Mouse (Mus musculus): Measurements from ENCODE around the gene Celf5.

Gene Celf5

DNA sequence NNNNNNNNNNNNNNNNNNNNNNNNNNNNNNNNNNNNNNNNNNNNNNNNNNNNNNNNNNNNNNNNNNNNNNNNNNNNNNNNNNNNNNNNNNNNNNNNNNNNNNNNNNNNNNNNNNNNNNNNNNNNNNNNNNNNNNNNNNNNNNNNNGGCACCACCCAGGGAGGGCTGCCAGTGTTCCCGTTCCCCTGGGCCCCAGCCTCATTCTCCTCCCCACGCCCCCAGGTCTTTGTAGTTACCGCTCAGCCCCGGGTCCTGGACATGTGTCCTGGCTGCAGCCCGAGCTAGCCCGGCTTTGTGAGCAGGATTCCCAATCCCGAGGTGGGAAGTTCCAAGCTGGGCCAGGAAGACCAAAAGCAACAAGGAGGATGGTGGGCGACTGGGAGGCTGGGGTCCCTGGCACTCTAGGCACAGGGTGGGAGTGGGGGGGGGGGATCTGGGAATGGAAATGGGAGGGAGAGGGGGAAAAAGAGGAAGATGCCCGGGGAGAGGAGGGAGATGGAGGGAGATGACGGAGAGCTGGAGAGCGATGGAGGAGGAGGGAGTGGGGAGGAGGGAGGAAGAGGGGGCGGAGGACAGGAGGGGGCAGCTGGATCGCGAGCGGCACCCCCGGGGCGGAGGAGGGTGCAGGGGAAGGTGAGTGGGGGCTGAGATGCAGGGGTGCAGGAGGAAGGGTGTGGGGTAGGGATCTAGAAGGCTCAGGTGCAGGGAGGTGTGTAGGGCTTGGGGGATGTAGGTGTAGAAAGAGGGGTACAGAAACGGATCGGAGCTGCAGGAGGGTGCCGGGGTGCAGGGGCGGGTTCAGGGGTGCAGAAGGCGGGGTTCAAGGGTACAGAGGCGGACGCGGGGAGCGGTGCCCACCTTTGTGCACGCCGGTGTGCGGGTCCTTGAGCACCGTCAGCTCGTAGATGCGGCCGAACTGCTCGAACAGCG, 640 bp downstream of the Celf5 start:
- no peak for DNase-seq (ENCODE audit: low read depth in 1 of 2, low spot score in 2 of 2)

DNA sequence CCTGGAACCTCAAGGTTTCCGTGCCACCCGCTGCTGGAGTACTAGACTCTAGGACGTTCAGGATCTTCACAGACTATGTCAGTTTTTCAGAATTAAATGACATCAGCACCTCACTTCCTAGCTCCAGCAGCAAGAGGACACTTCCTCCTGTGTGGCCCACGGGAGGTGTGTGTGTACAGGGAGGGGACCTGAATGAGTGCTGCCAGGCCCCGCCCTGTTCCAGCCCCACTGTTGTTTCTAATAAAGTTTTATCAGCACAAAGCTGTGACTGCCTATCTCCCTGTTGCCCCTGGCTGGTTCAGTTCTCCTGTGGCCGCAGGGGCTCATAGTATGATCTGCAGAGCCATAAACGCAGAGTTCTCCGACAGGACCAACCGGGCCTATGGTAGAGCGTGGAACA, 8.0 kb downstream of the Celf5 start:
- DNase-seq (ENCODE audit: low read depth in 1 of 2, low spot score in 2 of 2) = no peak

DNA sequence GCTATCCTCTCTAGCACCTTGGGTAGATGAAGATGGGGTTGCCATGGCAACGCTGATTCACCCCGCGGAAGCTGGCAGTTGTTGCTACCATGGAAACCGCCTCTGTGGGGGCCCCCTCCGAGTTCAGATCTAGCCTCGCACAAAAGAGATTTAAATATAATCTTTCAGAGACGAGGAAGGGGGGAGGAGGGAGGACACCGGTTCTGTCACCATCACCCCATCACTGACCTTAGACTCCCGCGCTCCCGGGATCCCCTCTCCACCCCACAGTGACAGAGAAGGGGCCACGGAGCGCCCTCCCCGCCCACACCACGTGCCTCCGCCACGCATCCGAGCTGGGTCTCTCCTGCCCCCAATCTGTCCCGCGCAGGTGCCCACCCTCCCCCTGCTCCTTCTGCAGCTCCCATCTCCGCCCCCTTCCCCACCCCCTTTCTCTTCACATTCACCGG, 9.5 kb downstream of the Celf5 start:
- no peak for DNase-seq (ENCODE audit: low read depth in 1 of 2, low spot score in 2 of 2)

DNA sequence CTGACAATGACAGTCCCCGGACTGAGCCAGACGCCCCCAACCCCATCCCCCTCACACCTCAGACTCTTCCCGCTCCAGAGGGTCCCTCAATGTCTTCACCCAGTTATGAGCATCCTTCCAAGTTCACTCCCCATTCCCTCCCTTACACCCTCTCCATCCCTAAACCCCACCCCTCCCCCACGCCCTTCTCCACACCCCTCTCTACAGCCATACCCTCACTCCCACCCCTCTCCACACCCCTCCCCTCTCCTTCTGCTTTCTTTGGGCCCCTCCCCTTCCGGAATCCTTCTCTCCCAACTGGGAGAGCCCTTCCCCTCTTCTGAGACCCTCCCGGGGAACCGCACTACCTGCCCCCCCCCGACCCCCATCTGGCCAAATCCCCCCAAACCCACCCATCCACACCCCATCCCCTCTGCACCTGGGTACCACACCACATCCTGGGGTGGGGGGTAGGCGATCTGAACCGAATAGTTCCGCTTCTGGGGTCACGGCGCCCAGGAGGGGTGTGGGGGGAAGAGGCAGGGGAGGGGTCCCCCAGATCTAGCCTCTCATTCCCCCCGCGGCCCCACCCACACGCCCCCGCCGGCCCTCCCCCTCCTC, 10.0 kb downstream of the Celf5 start:
- DNase-seq (ENCODE audit: low read depth in 1 of 2, low spot score in 2 of 2) = no peak

DNA sequence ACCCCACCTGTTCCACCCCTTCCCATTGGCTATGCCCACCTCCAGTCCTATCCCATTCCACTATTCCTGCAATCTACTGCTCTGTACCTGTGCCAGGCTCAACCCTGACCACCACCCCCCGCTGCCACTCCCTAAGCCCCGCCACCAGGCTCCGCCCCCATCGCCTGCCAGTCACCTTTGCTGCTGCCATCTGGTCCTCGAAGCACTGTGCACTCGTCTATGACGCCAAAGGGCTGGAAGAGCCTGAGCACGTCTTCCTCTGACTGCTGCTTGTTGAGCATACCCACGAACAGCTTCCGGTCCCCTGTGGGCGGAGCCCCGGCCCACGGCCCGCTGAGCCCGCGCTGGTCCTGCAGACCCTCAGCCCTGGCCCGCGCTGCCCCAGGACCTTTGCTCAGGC, 12.1 kb downstream of the Celf5 start:
- DNase-seq (ENCODE audit: low read depth in 1 of 2, low spot score in 2 of 2) = no peak

DNA sequence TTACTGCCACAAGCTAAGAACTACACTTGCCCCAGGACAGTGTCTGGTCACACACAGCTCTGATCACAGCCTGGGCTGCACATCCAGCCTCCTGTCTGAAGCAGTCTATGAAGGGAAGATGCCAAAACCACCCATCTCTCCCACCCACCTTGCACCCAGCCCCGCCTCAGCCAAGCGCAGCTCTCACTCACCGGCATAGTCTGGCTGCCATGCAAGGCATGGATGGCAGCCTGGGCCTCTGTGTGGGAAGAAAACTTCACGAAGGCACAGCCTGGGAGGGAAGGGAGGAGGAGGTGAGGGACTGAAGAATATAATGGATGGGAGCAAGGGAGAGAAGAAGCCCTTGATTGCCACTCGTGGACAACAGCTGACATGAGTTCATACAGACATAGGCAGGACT, 13.3 kb downstream of the Celf5 start:
- DNase-seq (ENCODE audit: low read depth in 1 of 2, low spot score in 2 of 2) = no peak

DNA sequence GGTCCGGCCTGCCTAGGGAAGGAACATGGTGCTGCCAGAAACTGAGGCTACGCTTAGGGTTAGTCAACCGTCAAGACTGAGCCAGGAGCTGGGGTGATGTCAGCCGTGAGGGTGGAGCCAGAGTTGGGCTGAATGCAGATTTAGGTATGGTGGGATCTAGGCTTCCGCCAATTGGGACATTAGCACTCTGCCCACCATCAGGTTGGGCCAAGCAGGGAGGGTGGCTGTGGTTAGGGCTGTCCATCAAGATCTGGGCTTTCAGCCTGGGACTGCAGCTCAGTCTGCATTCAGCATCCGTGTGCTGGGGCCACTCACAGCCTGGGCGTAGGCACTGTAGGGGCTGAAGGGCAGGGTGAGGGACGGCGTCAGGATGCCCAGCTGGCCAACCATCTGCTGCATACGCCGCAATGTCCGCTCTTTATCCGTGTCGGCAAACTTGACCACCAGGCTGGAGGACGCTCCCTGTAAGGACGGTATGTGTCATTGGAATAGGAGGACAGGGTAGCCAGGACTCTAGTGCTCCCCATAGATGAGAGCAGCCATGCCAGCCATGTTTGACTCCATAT, 14.8 kb downstream of the Celf5 start:
- no peak for DNase-seq (ENCODE audit: low read depth in 1 of 2, low spot score in 2 of 2)

DNA sequence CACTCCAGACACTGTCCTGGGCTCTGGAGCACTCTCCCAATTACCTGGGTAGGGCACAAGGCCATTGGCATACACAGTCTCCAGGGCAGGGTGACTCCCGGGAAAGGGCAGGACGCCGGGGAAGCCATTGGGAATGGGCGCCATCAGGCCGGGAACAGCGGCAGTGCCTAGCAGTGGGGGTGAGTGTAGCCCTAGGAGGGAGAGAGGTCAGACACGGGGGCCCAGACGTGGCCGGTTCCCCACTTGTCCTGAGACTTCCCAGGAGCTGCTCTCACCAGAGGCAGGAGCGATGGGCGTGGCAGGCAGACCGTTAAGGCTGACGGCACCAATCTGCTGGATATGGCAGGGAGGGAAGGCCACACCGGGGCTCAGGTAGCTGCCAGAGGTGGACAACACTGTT, 15.6 kb downstream of the Celf5 start:
- no peak for DNase-seq (ENCODE audit: low read depth in 1 of 2, low spot score in 2 of 2)

DNA sequence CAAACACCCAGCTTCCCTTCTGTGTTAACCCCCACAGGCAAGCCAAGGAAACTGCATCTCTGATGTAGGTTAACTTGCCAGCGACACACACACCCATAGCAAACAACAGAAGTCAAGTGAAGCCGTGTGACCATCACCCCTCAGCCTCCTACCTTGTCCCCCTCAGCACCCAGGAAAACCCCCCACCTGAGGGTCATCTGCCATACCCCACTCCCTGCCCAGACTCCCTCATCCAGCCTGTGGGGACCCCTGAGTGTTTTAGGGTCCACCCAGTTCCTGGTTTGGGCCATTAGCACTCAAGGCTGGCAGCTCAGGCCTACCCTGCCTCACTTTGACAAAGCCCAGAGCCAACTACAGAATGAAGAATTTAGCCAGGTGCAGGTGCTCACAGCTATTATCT, 16.4 kb downstream of the Celf5 start:
- DNase-seq (ENCODE audit: low read depth in 1 of 2, low spot score in 2 of 2) = no peak

DNA sequence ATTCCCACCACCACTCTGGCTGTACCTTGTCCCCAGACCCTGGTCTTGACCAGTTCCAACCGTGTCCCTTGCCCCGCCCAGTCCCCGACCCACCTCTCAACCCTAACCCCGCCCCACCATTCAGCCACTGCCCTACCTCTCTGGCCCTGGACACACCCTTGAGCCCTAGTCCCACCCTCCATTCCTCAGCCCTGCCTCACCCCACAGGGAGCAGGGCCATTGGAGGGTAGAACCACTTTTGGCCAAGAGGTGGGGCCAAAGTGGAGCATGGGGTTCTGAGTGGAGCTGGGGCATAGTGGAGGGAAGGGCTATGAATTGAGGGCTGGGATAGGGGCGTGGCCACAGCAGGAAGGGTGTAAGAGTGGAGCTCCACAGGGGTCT, 17.3 kb downstream of the Celf5 start:
- no peak for DNase-seq (ENCODE audit: low read depth in 1 of 2, low spot score in 2 of 2)

DNA sequence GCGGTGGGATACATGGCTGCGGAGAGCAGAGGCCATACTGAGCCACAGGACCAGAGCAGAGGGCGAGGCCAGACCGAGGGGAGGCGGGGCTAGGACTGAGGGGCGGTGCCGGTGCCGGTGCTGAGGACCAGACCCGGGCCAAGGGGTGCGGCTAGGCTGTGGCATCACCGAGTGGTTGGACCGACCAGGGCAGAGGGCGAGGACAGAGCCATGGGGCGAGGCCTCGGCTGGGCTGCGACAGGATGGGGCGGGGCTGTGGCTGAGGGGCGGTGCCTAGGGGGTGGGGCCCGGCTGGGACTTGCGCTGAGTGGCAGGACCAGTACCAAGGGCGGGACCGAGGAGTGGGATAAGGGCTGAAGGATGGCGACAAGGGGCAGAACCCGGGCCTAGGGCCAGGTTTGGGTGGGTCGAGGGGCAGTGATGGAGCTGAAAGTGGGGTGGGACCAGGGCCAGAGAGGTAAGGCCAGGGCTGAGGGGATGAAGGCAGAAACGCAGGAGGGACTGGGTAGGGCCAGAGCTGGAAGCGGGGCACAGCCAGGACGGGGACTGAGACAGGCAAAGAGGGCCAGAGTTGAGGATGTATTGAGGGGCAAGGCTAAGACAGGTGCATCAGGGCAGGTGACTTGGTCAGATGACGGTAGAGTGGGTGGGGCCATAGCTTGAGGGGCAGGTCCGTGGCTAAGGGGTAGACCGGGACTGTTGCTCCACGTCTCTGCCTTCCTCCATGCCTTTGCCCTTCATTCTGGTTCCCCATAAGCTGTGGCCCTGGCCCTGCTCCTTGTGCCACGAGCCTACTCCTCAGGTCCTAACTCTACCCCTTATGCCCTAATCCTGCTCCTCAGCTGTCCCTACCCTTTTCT, 17.9 kb downstream of the Celf5 start:
- DNase-seq (ENCODE audit: low read depth in 1 of 2, low spot score in 2 of 2) = no peak

DNA sequence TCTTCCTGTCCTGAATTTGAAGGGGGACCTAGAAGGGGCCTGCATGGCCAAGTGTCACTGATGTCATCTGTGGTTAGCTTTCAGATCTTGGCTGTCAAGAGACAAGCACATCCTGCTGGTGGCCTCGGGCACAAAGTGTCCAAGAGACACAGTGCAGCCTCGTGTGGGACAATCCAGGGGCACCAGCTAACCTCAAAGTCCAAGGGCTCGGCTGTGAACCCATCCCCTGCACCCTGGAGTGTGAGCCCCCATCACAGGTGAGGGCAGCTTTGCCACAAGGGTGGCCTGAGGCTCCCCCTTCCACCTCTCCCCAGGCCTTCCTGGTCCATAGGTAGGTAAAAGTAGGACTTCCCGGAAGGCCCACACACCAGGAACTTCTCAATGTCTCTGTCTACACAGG, 19.0 kb downstream of the Celf5 start:
- DNase-seq (ENCODE audit: low read depth in 1 of 2, low spot score in 2 of 2) = no peak

DNA sequence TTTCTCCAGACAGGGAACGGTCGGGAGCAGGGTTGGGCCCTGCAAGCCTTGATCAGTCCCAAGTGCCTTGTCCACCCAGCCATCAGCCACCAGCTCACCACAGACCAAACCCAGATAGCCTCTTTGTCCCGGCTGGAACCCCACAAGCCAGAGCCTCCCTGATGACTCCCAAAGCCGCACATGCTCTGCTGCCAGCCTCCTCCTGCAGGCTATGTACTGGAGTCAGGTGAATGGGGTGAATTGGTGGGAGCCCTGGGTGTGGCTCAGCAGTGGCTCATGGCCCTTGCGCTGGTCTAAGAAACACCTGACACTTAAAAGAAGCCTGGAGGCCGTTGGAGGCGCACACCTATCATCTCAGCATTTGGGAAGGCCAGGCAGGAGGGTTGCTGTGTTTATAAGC, 19.6 kb downstream of the Celf5 start:
- DNase-seq (ENCODE audit: low read depth in 1 of 2, low spot score in 2 of 2) = no peak

DNA sequence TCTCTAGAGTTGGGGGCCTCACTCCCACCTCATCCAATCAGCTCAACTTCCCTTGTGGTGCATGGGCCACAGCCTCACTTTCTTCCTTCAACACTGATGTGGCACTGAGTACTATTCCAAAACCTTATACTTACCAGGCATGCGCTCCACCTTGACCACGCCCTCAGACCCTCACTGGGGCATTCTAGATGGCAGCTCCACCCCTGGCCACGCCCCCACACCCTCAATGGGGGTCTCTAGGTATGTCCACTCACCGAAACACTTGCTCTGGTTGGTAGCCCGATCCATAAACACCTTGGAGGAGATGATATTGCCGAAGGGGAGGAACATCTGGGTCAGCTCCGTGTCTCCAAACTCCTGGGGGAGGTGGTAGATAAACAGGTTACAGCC, 20.1 kb downstream of the Celf5 start:
- no peak for DNase-seq (ENCODE audit: low read depth in 1 of 2, low spot score in 2 of 2)

DNA sequence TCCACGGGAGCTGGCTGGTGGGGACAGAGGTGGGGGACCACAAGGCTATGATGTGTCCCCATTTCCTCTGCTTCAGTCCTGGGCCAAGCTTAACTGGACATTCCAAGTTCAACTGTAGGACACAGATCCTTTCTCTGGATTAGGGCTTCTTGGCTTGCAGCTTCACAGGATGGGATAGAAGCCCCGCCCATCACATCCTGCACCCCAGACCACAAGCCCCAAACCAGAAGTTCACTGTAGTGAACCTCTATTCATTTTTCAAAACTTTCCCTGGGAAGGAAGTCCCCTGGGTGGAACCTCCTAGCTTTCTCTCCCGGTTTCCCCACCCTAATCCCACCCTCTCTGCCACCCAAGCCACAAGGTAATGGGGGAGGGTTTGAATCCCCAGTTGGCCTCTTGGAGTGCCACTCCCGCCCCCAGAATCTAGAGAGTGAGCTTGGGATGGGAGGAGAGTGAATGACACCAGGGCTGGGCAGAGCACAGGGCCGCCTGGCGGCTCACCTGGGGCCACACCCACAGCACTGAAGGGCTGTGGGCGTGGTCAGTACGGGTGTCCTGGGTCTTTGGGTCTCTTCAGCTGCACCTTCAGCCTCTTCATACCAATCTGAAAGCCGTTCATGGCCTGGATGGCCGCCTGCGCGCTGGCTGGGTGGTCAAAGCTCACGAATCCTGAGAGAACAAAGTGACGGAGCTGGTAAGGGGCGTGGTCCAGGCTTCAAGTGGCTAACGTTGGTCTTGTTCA, 20.7 kb downstream of the Celf5 start:
- no peak for DNase-seq (ENCODE audit: low read depth in 1 of 2, low spot score in 2 of 2)

DNA sequence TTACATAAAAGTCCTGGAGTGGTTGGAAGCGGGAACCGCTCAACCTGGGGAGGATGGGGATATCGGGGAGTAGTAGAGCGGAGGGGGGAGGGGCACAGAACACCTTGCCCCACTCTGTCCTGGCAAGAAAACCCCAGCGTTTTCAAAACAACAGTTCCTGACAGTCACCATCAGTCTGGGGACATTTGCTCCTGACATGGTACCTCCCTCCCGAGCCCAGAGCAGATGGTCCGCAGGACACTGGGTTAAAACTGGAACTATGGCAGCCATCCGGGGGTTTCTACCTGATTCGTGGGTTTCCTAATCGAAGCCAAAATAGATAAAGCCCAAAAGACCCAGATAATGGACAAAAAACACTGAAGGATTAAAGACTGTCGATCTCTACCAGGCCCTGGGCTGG, 21.6 kb downstream of the Celf5 start:
- DNase-seq (ENCODE audit: low read depth in 1 of 2, low spot score in 2 of 2) = no peak

DNA sequence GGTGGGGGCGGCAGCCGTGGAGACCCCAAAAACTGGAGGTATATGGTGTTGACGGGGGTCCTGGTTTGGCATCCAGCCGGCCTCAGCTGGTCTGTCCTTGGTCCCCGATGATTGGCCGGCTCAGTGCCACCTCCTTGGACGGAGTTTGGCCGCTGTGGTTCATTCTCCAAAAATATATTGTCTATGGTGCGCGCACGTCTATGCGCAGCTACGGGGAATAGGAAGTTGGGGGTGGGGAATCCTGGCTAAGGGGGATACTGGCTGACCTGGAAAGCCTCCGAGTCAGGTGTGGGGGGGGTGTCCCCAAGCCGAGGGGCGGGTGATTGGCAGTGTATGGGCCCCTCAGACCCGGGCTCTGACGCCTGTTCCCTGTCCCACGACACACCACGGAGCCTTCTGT, 22.0 kb downstream of the Celf5 start:
- no peak for DNase-seq (ENCODE audit: low read depth in 1 of 2, low spot score in 2 of 2)

DNA sequence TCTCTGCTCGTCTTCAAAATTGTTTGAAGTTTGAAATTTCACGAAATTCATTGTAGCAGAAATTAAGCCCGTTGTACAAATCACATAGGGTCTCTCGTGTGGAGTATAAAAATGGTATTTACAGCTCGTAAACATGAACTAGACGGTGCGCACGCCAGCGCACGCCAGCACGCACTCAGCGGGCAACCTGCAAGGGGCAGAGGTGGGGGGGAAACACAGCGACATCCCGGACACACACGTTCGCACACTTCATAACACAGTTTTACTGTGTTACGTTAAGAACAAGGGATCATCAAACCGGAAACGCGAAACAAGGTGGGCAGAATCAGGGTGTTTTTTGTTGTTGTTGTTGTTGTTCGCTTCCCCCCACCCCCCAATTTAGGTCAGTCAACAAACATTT, 23.1 kb downstream of the Celf5 start:
- DNase-seq (ENCODE audit: low read depth in 1 of 2, low spot score in 2 of 2) = no peak

DNA sequence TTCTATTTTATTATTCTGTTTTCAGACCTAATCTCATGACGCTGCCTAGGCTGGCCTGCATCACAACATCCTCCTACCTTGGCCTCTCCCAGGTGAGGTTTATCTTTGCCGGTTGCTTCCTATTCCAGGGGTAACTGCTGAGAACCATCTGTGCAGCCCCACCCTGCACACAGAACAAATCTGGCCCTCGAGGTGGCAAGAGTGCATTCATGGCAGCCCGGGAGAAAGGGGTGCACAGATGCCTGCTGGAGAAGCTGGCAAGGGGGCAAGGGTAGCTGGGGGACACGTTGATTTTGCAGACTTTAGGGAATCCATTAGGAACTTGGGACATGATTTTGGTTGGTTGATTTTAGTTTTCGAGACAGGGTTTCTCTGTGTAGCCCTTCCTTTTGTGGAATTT, 24.2 kb downstream of the Celf5 start:
- no peak for DNase-seq (ENCODE audit: low read depth in 1 of 2, low spot score in 2 of 2)

DNA sequence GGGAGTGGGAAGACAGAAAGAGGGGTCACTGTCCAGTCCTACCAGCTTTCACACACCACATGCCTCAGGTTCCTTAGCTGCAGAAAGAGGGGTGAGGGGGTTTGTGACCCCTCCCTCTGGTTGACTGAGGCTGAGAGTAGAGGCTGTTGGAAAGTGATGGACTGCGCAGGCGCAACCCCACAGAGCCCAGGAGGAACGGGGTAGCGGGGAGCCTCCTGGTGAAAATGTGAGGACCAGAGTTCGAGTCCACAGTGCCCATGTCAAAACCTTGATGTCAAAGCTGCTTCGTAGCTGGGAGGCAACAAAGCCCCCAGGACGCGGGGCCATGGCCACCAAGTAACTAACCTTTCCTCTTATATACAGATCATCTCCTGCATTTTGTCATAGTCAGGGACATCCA, 24.9 kb downstream of the Celf5 start:
- DNase-seq (ENCODE audit: low read depth in 1 of 2, low spot score in 2 of 2) = no peak

DNA sequence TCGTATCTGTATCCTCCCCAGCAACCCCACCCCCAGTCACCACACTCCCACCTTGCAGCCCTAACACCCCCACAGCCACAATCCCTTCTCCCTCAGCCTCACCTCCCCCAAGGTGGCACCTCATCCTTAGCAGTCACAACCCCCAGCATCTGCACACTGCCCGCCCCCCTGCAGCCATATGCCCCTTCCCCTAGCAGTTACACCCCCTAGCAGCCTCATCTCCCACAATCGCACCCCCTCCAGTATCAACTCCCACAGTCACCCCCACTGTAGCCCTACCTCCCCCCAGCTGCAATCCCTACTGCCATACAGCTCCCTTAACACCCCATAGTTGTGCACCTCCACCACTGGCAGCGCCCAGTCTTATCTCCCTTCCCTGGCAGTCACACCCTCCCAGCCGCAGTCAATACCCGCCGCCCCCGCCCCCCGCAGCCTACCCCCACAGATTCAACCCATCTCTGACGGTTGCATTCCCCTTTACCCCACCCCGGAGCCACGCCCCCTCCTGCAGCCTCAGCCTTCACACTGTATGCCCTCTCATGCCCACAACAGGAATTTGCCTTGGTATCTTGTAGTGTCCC, 25.4 kb downstream of the Celf5 start:
- DNase-seq (ENCODE audit: low read depth in 1 of 2, low spot score in 2 of 2) = no peak

Data from monocyte, adult 2 months (primary cell).